Mouse (Mus musculus): ENCODE data around the gene Dohh. TPM values are rescaled to one million over a fixed set of nuclear protein-coding genes. Genes with fewer than 3 reads are reported as not detected.
A peak's percentile ranks its signal among the peaks of the same experiment; 100 is the strongest.

Dohh gene
- total RNA-seq (2021), result 10 to 100 TPM; 79.1 to 87.1 TPM

- peak; percentile 94 to 99 for DNase-seq (ENCODE audit: extremely low spot score in 1 of 2, low spot score in 1 of 2)
Measured at GRCm38 (mm10) chr10:81383802-81384604, at the start of gene Dohh, which contains the start of gene Gm48551. Gene Dohh, plus strand, starts transcription at chr10:81384428. Gene Gm48551, plus strand, starts transcription at chr10:81384466.

DNA sequence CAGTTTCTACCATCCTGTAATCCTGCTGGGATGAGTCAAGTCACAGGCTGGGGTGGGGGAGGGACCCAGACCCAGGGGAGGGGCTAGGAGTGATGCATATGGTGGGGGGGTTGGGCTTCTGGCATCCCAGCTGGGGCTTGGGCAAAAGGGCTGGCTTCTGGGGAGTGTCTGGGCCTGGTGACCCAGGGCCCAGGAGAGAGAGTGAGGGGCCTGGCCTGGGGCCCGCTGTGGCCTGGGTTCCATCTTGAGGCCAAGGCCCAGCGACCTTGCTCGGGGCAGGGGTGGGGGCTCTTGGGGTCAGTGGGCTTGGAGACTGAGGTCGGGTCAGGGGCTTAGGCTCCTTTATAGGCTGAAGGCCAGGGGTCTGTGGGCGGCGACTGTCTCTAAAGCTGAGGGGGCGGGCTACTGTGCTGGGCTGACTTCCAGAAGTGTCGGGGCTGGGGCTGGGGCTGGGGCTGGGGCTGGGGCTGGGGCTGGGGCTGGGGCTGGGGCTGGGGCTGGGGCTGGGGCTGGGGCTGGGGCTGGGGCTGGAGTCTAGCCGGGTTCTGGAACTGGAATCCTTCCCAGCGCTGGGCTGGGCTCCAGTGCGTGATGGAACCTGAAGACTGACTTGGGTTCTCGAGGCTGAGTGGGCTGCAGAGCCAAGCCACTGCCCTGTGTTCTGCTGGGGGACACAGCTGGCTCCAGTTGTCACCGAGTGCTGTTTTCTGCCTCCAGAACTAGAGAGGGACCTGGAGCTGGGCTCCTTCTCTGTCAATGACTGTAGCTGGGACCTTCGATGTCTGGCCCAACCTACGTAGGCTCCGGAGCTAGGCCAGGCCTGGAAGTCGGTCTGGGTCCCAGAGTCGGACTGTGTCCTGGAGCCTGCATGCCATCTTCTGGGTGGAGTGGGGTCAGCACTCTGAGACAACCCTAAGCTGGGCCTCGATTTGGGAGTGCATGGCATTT lies 48.6 kb upstream of the Dohh start:
- DNase-seq (ENCODE audit: extremely low spot score in 1 of 2, low spot score in 1 of 2), result no peak

- no peak for DNase-seq (ENCODE audit: extremely low spot score in 1 of 2, low spot score in 1 of 2)
Measured at GRCm38 (mm10) chr10:81336558-81336957, 47.7 kb upstream of the Dohh start.

DNA sequence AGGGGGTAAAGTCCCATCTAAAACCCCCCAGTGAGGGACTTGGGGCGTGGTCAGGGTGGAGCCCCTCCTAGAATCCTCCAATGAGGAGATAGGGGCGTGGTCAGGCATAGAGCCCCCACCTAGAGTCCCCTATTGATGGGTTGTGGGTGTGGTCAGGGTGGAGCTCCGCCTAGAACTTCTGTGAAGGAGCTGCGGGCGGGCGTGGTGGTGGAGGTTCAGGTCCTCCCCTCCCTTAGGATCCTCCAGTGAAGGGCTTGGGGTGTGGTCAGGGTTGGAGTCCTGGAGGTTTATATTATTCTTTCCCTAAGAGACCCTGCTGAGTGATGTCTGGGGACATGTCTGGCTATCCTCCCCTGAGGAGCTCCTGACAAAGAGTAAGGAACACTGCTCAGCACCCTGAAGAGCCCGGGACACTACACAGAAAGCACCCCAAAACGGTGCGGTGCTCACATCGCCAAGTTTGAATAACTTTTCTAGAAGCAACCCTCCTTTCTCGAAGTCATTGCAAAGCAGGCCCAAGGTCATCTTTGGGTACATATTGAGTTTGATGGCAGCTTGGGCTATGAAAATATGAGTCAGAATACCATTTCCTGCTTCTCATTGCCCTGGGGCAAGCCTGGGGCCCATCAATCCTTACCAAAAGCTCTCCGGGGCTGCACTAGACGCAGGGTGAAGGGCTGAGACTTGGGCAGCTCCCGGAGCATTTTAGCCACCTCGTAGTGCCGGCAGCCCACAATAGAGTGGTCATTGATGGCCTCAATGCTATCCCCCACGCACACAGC lies 43.5 kb upstream of the Dohh start:
- no peak for DNase-seq (ENCODE audit: extremely low spot score in 1 of 2, low spot score in 1 of 2)

DNA sequence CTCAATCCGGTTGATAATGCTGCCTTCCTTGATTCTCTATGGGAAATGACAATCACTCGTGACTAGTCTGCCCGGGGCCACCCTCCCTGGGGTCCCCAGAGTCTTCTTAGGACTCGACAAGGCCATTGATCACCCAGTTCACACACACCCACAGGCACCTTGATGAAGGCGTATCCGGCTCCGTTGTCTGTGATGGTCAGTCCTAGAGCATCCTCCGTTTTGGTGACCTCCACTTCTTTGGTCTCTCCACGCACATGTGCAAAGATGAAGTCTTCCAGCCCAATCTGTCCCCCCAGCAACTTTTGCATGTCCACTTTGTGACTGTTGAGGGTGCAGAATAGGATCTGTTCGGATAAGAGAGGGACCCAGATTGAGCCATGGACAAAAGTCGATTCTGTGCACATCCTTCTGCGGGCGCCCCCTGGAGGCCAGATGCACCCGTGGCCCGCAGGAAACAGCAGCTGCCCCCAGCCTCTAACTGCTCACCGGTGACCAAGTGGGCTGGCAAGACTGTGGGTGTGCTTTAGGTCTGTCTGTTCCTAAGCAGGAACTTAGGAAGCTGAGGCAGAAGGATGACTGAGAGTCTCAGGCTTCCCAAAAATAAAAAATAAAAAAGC lies 42.8 kb upstream of the Dohh start:
- peak in 1 of 2 experiments; percentile 76 for DNase-seq (ENCODE audit: extremely low spot score in 1 of 2, low spot score in 1 of 2)

DNA sequence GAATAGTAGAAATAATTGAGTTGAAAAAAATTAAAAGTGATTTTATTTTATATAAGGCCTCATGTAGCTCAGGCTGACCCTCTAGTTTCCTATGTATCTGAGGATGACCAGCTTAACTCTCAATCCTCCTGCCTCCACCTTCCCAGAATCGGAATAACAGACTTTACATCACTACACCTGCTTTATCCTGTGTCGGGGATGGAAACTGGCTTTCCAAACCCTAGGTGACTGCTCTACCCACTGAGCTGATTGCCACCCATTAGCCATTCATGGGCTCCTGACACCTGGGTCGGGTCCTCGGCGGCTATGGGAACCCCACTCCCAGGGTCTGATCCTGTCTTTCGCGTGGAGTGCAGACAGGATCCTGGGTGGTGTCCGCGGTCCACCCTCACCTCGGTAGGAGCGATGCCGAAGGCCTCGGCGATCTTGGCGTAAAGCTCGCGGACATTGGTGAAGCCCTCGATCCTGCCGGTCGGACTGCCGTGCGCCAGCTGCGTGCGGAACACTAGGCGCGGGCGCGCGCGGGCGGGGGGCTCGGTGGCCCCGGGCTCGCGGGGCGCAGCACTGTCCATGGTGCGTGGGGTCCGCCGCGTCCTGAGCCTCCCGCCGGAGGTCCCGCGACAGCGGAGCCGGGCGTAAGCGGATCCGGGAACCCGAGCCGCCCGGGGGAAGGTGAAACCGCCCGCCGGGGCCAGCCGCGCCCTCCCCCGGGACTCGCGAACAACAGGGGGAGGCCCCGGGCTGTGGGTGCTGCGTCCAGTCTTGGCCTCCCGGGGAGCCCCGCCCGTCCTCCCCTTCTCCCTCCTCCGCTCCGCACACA lies 41.3 kb upstream of the Dohh start, which contains the start of gene Gipc3:
Gene Gipc3, minus strand, starts transcription at position 581 of the 820 bp plus-strand sequence.
- no peak for DNase-seq (ENCODE audit: extremely low spot score in 1 of 2, low spot score in 1 of 2)

DNA sequence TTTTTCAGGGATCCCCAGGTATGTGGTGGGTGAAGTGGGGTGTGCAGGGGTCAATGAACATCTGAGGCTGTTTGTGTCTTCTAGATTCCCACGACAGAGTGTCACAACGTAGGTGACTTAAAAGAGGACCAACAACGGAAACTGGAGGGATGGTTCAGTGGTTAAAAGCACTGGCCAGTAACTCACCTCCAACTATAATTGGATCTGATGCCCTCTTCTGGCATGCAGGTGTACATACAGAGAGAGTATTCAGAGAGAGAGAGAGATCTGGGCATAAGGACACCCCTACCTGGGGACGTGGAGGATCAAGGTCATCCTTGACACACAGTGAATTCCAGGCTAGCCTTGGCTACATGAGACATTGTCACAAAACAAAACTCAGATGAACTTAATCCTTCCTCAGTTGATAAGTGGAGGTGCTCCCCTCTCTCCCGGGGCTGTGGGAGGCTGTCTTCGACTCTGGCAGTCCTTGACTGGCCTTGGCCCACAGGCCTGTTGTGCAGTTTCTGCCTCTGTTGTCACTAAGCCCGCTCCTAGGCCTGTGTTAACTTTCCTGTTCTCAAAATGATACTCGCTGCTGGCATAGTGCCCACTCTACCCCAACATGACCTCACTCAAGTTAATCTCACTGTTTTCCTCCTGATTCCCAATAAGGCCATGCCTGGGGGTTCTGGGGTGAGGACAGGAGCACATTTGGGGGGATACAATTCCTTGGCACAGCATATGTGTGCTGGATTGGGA lies 39.6 kb upstream of the Dohh start:
- no peak for DNase-seq (ENCODE audit: extremely low spot score in 1 of 2, low spot score in 1 of 2)

DNA sequence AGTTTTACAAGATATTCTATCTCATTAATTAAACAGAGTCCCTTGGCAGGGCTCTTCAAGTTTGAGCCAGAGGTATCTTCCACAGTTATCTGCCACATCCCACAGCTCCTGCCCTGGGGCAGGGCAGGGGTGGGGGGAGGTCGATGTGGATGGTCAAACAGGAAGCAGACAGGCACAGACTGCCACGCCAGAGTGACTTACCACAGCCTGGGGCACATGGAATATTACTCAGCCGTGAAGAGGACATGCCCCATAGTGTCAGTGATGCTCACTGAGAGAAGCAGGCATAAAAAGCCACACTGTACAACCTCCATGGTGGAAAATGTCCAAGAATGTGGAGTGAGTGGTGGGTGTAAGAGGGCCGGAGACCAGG lies 39.1 kb upstream of the Dohh start:
- no peak for DNase-seq (ENCODE audit: extremely low spot score in 1 of 2, low spot score in 1 of 2)

DNA sequence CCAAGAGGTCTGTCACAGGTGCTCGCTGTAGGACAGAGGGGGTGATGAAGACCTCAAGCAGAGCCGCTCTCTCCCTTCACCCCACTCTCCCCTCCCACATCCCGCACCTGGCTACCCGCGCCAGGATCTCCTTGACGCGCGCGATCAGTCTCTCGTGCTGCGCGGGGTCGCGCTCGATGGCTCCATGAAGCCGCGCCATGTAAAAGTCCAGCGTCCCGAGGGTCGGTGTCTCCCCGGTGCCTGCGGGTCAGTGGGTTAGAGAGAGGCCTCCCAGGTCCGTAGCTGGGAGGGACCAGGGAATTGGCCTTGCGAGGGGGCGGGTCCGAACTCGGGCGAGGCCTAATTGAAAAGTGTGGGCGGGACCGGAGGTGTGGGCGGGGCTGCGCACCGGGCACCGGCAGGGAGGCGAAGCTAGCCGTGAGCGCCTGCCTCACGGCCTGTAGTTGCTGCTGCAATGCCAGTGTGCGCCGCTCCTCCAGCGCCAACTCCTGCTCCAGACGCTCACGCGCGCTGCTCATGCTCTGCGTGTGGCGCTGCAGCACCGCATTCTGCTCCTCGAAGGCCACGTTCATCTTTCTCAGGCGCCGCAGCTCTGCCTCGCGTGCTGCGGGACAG lies 37.7 kb upstream of the Dohh start:
- DNase-seq (ENCODE audit: extremely low spot score in 1 of 2, low spot score in 1 of 2), result no peak

DNA sequence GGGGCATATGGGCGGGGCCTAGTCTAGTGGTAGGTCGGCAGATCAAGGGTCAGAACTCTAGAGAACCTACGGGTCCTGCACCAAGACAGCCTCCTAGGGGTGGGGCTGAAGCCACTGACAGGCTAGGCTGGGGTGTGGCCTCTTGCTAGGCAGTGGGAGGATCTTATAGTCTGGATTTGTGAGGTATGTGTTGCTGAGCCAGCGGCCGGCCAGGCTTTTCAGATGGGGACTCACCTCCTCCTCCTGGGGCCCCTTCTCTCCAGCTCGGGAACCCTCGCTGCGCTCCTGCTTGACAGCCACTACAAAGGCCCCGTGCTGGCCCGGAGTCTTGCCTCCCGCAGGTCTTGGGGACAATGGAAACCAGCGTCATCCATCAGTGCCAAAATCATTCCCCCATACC lies 35.1 kb upstream of the Dohh start:
- DNase-seq (ENCODE audit: extremely low spot score in 1 of 2, low spot score in 1 of 2), result no peak

DNA sequence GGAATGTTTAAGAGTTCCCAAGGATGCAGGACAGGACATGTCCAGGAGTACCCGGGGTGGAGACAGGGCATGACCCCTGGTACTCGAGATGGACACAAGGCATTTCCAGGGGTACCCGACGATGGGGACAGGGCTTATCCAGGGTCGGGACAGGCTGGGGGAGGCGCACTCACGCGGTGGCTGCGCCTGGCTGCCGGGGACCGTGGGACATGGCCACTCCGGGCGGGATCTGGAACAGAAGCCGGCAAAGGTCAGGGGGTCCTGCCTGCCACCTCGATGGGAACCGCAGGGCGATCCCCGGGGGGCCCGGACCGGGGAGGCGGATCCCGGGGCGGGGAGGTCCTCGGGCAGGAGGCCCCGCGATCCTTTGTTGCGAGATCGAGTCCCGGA lies 34.3 kb upstream of the Dohh start:
- DNase-seq (ENCODE audit: extremely low spot score in 1 of 2, low spot score in 1 of 2), result no peak

DNA sequence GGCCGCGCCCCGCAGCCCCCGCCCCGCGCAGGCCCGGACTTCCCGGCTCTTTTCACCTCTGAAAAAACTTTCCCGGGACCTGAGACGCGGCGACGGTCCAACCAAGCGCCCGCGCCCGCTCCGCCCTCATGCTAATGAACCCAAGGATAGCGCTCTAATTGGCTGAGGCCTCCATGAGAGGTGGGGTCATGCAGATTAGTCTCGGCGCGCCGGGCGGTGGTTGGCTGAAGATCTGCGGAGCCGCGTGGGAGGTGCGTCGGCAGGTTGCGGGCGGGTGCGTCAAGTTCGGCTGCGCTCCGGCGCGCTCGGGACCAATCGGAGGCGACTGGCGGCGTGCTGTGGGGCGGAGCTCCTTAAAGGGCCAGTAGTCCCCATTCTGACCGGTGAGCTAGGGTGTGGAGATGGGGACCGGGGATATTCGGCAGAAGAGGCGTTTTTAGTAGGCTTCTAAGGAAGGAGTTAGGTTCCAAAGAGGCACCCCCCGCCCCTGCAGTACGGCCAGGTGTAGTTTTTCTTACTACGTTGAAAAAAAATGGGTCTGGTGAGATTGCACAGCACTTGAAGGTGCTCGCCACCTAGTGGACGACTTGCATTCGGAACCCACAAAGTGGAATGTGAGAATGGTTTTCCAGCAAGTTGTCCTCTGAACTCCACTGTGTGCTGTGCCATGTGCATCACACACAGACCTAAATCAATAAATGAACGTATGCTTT lies 33.7 kb upstream of the Dohh start, which contains the start of gene Hmg20b:
Gene Hmg20b, minus strand, starts transcription at position 130 of the 713 bp plus-strand sequence.
- peak; percentile 98 for DNase-seq (ENCODE audit: extremely low spot score in 1 of 2, low spot score in 1 of 2)

- DNase-seq (ENCODE audit: extremely low spot score in 1 of 2, low spot score in 1 of 2), result no peak
Measured at GRCm38 (mm10) chr10:81351678-81352291, 32.4 kb upstream of the Dohh start.

- no peak for DNase-seq (ENCODE audit: extremely low spot score in 1 of 2, low spot score in 1 of 2)
Measured at GRCm38 (mm10) chr10:81354738-81355477, 29.3 kb upstream of the Dohh start.

DNA sequence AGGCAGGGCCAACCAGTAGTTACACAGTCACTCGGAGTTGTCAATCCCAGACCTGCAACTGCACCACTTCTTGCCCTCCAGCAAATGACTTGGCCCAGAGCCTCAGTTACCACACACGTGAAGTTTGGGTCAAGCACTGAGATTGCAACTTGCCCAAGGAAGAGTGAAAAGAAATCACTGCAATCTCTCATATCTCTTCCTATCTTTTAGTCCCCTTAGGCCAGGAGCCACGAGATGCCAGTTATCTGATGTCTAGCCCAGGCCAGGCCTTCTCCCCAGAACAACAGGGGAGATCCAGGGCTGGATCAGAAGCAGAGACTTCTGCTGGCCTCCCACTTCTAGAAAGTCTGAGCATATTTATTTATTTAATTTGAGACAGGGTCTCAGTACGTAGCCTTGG lies 28.7 kb upstream of the Dohh start:
- DNase-seq (ENCODE audit: extremely low spot score in 1 of 2, low spot score in 1 of 2), result no peak

DNA sequence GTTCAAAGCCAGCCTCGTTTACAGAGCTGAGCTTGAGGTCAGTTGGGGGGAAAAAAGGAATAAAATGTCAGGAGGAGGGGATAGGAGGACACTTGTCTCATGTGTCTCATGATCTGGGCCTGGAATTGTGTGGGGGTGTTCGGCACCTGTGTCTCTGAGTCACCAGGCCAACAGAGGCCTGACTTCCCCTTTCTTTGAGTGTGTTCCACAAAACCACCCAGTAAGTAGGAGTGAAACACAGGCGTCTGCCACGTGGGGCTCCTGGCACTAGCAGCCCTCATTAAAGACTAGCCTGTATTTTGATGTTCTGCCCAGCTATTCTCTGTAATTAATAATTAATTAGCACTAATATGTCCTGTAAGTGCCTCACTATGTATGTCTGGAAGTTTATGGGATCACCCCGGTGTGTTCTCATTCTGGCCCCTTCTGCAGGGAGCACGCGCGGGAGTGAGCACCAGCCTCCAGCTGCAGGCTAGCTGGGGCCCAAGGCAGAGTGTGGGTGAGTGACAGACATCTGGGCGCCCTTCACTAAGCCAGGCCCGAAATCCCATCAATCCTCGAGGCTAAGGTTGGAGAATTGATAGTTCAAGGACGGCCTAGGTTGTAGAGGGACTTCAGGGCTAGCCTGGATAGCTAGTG lies 27.8 kb upstream of the Dohh start:
- DNase-seq (ENCODE audit: extremely low spot score in 1 of 2, low spot score in 1 of 2), result no peak

Data from layer of hippocampus, postnatal 25 days (tissue).